Mouse (Mus musculus) stomach, postnatal 0 days (tissue): Measurements from ENCODE around the gene Apol8. TPM values are rescaled to one million over a fixed set of nuclear protein-coding genes. Genes with fewer than 3 reads are reported as not detected.
"Not testable (repeated sequence)": the region's sequence is repeated elsewhere in the genome, so short reads cannot be mapped to it uniquely, and the experiment has no call there.

Source experiments
- ATAC-seq: fragments of 200-750 bp; cut with Nextera tagmentation; 2 replicates; pipeline ENCODE4 v1.8.0; 2017; ENCODE audit not compliant: low FRiP score, low TSS enrichment
- DNase-seq: peaks from one replicate; pipeline ENCODE4 v3.0.0-alpha.2; 2016; ENCODE audit warnings: low spot score
- H3K27ac ChIP-seq: fragments of 300-500 bp; sonication (generic); replicated peaks from 2 replicates; pipeline ENCODE4 v1.5.1; 2014; ENCODE audit warnings: mild to moderate bottlenecking, control low read depth
- H3K27me3 ChIP-seq: fragments of 300-500 bp; sonication (generic); 2 replicates; pipeline ENCODE4 v1.6.1; 2014; ENCODE audit warnings: low read length; ENCODE audit not compliant: control insufficient read depth, insufficient read depth
- H3K36me3 ChIP-seq: fragments of 300-500 bp; sonication (generic); 2 replicates; pipeline ENCODE4 v1.6.1; 2014; ENCODE audit warnings: low read length, mixed read lengths; ENCODE audit not compliant: control insufficient read depth, insufficient read depth
- H3K4me1 ChIP-seq: fragments of 300-500 bp; sonication (generic); replicated peaks from 2 replicates; pipeline ENCODE4 v1.6.1; 2014; ENCODE audit warnings: antibody characterized with exemption; ENCODE audit not compliant: control insufficient read depth, insufficient read depth
- H3K4me2 ChIP-seq: fragments of 300-500 bp; sonication (generic); replicated peaks from 2 replicates; pipeline ENCODE4 v1.6.1; 2014; ENCODE audit warnings: low read depth, mild to moderate bottlenecking, control low read depth, moderate library complexity
- H3K4me3 ChIP-seq: fragments of 300-500 bp; sonication (generic); 2 replicates; pipeline ENCODE4 v1.5.1; 2014; ENCODE audit warnings: low read depth, low read length, control low read depth
- H3K9ac ChIP-seq: fragments of 300-500 bp; sonication (generic); 2 replicates; pipeline ENCODE4 v1.6.1; 2014; ENCODE audit warnings: mild to moderate bottlenecking, low read length, control low read depth, mixed read lengths
- H3K9me3 ChIP-seq: fragments of 300-500 bp; sonication (generic); 2 replicates; pipeline ENCODE4 v1.6.1; 2016; ENCODE audit warnings: low read length; ENCODE audit not compliant: control insufficient read depth
- CTCF ChIP-seq: IDR thresholded peaks from 2 replicates; pipeline ENCODE4 v1.5.1; 2016; ENCODE audit warnings: antibody characterized with exemption, low read depth, mild to moderate bottlenecking, moderate library complexity
- WGBS: fragments of 180-500 bp; shearing (Covaris S2); extraction: QIAGEN DNeasy Blood & Tissue Kit; methylation state at CpG from one replicate; pipeline ENCODE4 v1.1.7; 2014; 5-methylcytosine and 5-hydroxymethylcytosine counted together
- polyA plus RNA-seq: library from polyadenylated mRNA; unstranded; fragments of >200 nt; fragmentation: Nextera tagmentation; extraction: Ambion mirVana; gene quantifications from 2 replicates; pipeline ENCODE4 v1.2.1, GENCODE M21; 2015

Apol8 gene
- polyA plus RNA-seq, 1 experiment from 2014 or later, result 0.05 TPM

- H3K9ac ChIP-seq, H3K4me3 ChIP-seq, DNase-seq, H3K27me3 ChIP-seq, H3K27ac ChIP-seq, H3K36me3 ChIP-seq, H3K9me3 ChIP-seq, H3K4me2 ChIP-seq, ATAC-seq, H3K4me1 ChIP-seq: not testable (repeated sequence)
- peak; percentile 66 for TF ChIP-seq CTCF
- WGBS, result 3% methylated on average over 3 of the region's 3 CpGs
Observed at GRCm38 (mm10) chr15:77727139-77727538, 29.7 kb downstream of the Apol8 start.

GRCm38 (mm10) chr15:77725393-77726020 is 31.3 kb downstream of the Apol8 start:
- not testable (repeated sequence) for DNase-seq, H3K27me3 ChIP-seq, H3K4me3 ChIP-seq, ATAC-seq, H3K4me1 ChIP-seq, H3K36me3 ChIP-seq, H3K9me3 ChIP-seq, H3K4me2 ChIP-seq, H3K9ac ChIP-seq, H3K27ac ChIP-seq
- WGBS, result 58% methylated on average over 5 of the region's 6 CpGs

- not testable (repeated sequence) for H3K27me3 ChIP-seq, H3K9me3 ChIP-seq, H3K4me2 ChIP-seq, H3K9ac ChIP-seq, DNase-seq, H3K4me3 ChIP-seq, H3K27ac ChIP-seq, H3K4me1 ChIP-seq, H3K36me3 ChIP-seq
- peak; percentile 51; the same call in 1 of the 2 replicates for ATAC-seq
- 46% methylated on average over 2 of the region's 10 CpGs for WGBS
Observed at GRCm38 (mm10) chr15:77724208-77724911, 32.4 kb downstream of the Apol8 start.

GRCm38 (mm10) chr15:77721509-77721908 is 35.3 kb downstream of the Apol8 start:
- not testable (repeated sequence) for H3K27ac ChIP-seq, H3K4me2 ChIP-seq, H3K27me3 ChIP-seq, H3K9ac ChIP-seq, H3K4me1 ChIP-seq, ATAC-seq, H3K4me3 ChIP-seq, DNase-seq, H3K9me3 ChIP-seq, H3K36me3 ChIP-seq
- no CpG with 5 or more reads among the region's 3 CpGs for WGBS

GRCm38 (mm10) chr15:77718240-77718639 is 38.6 kb downstream of the Apol8 start:
- H3K27me3 ChIP-seq, H3K4me2 ChIP-seq, DNase-seq, H3K36me3 ChIP-seq, H3K9ac ChIP-seq, H3K9me3 ChIP-seq, H3K27ac ChIP-seq, H3K4me3 ChIP-seq, H3K4me1 ChIP-seq: not testable (repeated sequence)
- 56% methylated on average over 2 of the region's 6 CpGs for WGBS
- peak; percentile 74; the same call in 1 of the 2 replicates for ATAC-seq

- not testable (repeated sequence) for H3K9me3 ChIP-seq, DNase-seq, H3K4me2 ChIP-seq, H3K9ac ChIP-seq, H3K27ac ChIP-seq, H3K36me3 ChIP-seq, H3K4me3 ChIP-seq, H3K4me1 ChIP-seq, H3K27me3 ChIP-seq
- no CpG with 5 or more reads among the region's 1 CpGs for WGBS
- ATAC-seq, result 0 out of 2 replicates have a peak, but pooled peaks have one; percentile 12
Observed at GRCm38 (mm10) chr15:77708936-77709335, 47.9 kb downstream of the Apol8 start.

- ATAC-seq, H3K36me3 ChIP-seq, H3K27me3 ChIP-seq, DNase-seq, H3K4me3 ChIP-seq, H3K27ac ChIP-seq, H3K4me2 ChIP-seq, H3K9me3 ChIP-seq, H3K9ac ChIP-seq, H3K4me1 ChIP-seq: not testable (repeated sequence)
- 59% methylated on average over 3 of the region's 3 CpGs for WGBS
Observed at GRCm38 (mm10) chr15:77705306-77705705, 51.5 kb downstream of the Apol8 start.

GRCm38 (mm10) chr15:77698656-77699055 is 58.1 kb downstream of the Apol8 start, which contains the start of gene Apol7e:
Gene Apol7e, plus strand, starts transcription at chr15:77698857.
- not testable (repeated sequence) for ATAC-seq

More at GRCm38 (mm10) chr15:77698656-77699055, 58.1 kb downstream of the Apol8 start, which contains the start of gene Apol7e:
- H3K27ac ChIP-seq, H3K9ac ChIP-seq, H3K9me3 ChIP-seq, DNase-seq, H3K4me1 ChIP-seq, H3K4me2 ChIP-seq, H3K27me3 ChIP-seq, H3K36me3 ChIP-seq, H3K4me3 ChIP-seq: not testable (repeated sequence)
- WGBS, result 85% methylated on average over 4 of the region's 4 CpGs
